Mouse (Mus musculus): ENCODE results near the gene Suclg2. TPM values are rescaled to one million over a fixed set of nuclear protein-coding genes. Genes with fewer than 3 reads are reported as not detected.
A peak's percentile ranks its signal among the peaks of the same experiment; 100 is the strongest.

The Suclg2 gene
- total and polyA plus RNA-seq, 2 experiments: 54.0 to 153 TPM

- Histone ChIP-seq H3K27ac (replicated peaks; ENCODE audit: insufficient read depth, low read depth, low read length) (no peak overlapping the region), H3K27me3 (ENCODE audit: control insufficient read depth, insufficient read depth, low read length) (no peaks in the 10 kb centered on the region), H3K4me1 (ENCODE audit: control insufficient read depth, insufficient read depth, low read length) (peaks cover 10% of the 10 kb centered on the region), H3K79me2 (ENCODE audit: control insufficient read depth, insufficient read depth, low read length) (peaks cover 32% of the 10 kb centered on the region; the same call in 1 of the 2 replicates), H3K9ac (ENCODE audit: low read depth, low read length) (no peak overlapping the region), H3K36me3 (ENCODE audit: control insufficient read depth, insufficient read depth, low read length) (no peaks in the 10 kb centered on the region), H3K4me3 (ENCODE audit: insufficient read depth, low read depth, low read length) (no peak overlapping the region)
- 95% methylated on average over 2 of the region's 2 CpGs for WGBS
- DNase-seq (ENCODE audit: extremely low read depth, low read depth, low spot score): no peak
- no peak for TF ChIP-seq POLR2A (IDR thresholded peaks at IDR 0.05; ENCODE audit: extremely low read depth, insufficient read depth, low read length)
- no peak for TF ChIP-seq CTCF (IDR thresholded peaks at IDR 0.05; ENCODE audit: low read depth, low read length)
Measured at GRCm38 (mm10) chr6:95676951-95677350, 41.6 kb downstream of the Suclg2 start.

GRCm38 (mm10) chr6:95676439-95676838 lies 42.2 kb downstream of the Suclg2 start:
- 65% methylated on average over 4 of the region's 4 CpGs for WGBS
- no peak overlapping the region for H3K4me3 ChIP-seq (ENCODE audit: insufficient read depth, low read depth, low read length)
- TF ChIP-seq POLR2A (IDR thresholded peaks at IDR 0.05; ENCODE audit: extremely low read depth, insufficient read depth, low read length): no peak
- no peak for TF ChIP-seq CTCF (IDR thresholded peaks at IDR 0.05; ENCODE audit: low read depth, low read length)
- peaks cover 10% of the 10 kb centered on the region for H3K4me1 ChIP-seq (ENCODE audit: control insufficient read depth, insufficient read depth, low read length)
- no peak overlapping the region for H3K9ac ChIP-seq (ENCODE audit: low read depth, low read length)
- no peak overlapping the region for H3K27ac ChIP-seq (replicated peaks; ENCODE audit: insufficient read depth, low read depth, low read length)
- H3K27me3 ChIP-seq (ENCODE audit: control insufficient read depth, insufficient read depth, low read length): no peaks in the 10 kb centered on the region
- no peak for DNase-seq (ENCODE audit: extremely low read depth, low read depth, low spot score)
- peaks cover 32% of the 10 kb centered on the region; the same call in 1 of the 2 replicates for H3K79me2 ChIP-seq (ENCODE audit: control insufficient read depth, insufficient read depth, low read length)
- peaks cover 3% of the 10 kb centered on the region; the same call in 1 of the 2 replicates for H3K36me3 ChIP-seq (ENCODE audit: control insufficient read depth, insufficient read depth, low read length)

- peak; percentile 34 for DNase-seq (ENCODE audit: extremely low read depth, low read depth, low spot score)
- 11% methylated on average over 6 of the region's 6 CpGs for WGBS
- TF ChIP-seq POLR2A (IDR thresholded peaks at IDR 0.05; ENCODE audit: extremely low read depth, insufficient read depth, low read length): no peak
- TF ChIP-seq CTCF (IDR thresholded peaks at IDR 0.05; ENCODE audit: low read depth, low read length): no peak
- H3K36me3 ChIP-seq (ENCODE audit: control insufficient read depth, insufficient read depth, low read length): peaks cover 3% of the 10 kb centered on the region; the same call in 1 of the 2 replicates
- H3K4me1 ChIP-seq (ENCODE audit: control insufficient read depth, insufficient read depth, low read length): peaks cover 10% of the 10 kb centered on the region
- H3K79me2 ChIP-seq (ENCODE audit: control insufficient read depth, insufficient read depth, low read length): peaks cover 29% of the 10 kb centered on the region; the same call in 1 of the 2 replicates
- no peak overlapping the region for H3K4me3 ChIP-seq (ENCODE audit: insufficient read depth, low read depth, low read length)
- no peak overlapping the region for H3K9ac ChIP-seq (ENCODE audit: low read depth, low read length)
- no peaks in the 10 kb centered on the region for H3K27me3 ChIP-seq (ENCODE audit: control insufficient read depth, insufficient read depth, low read length)
- H3K27ac ChIP-seq (replicated peaks; ENCODE audit: insufficient read depth, low read depth, low read length): no peak overlapping the region
Measured at GRCm38 (mm10) chr6:95675059-95675705, 43.4 kb downstream of the Suclg2 start.

- Histone ChIP-seq H3K4me1 (ENCODE audit: control insufficient read depth, insufficient read depth, low read length) (peaks cover 11% of the 10 kb centered on the region), H3K27ac (replicated peaks; ENCODE audit: insufficient read depth, low read depth, low read length) (0 out of 2 replicates have a peak overlapping the region, but pooled peaks have one; percentile 16), H3K9ac (ENCODE audit: low read depth, low read length) (no peak overlapping the region), H3K4me3 (ENCODE audit: insufficient read depth, low read depth, low read length) (no peak overlapping the region), H3K27me3 (ENCODE audit: control insufficient read depth, insufficient read depth, low read length) (no peaks in the 10 kb centered on the region), H3K36me3 (ENCODE audit: control insufficient read depth, insufficient read depth, low read length) (peaks cover 3% of the 10 kb centered on the region; the same call in 1 of the 2 replicates), H3K79me2 (ENCODE audit: control insufficient read depth, insufficient read depth, low read length) (peaks cover 27% of the 10 kb centered on the region; the same call in 1 of the 2 replicates)
- DNase-seq (ENCODE audit: extremely low read depth, low read depth, low spot score): no peak
- WGBS: 43% methylated on average over 1 of the region's 1 CpGs
- no peak for TF ChIP-seq POLR2A (IDR thresholded peaks at IDR 0.05; ENCODE audit: extremely low read depth, insufficient read depth, low read length)
- TF ChIP-seq CTCF (IDR thresholded peaks at IDR 0.05; ENCODE audit: low read depth, low read length): no peak
Measured at GRCm38 (mm10) chr6:95674651-95675050, 43.9 kb downstream of the Suclg2 start.

- H3K36me3 ChIP-seq (ENCODE audit: control insufficient read depth, insufficient read depth, low read length): peaks cover 3% of the 10 kb centered on the region; the same call in 1 of the 2 replicates
- no peak overlapping the region for H3K9ac ChIP-seq (ENCODE audit: low read depth, low read length)
- H3K27me3 ChIP-seq (ENCODE audit: control insufficient read depth, insufficient read depth, low read length): no peaks in the 10 kb centered on the region
- peaks cover 30% of the 10 kb centered on the region; the same call in 1 of the 2 replicates for H3K79me2 ChIP-seq (ENCODE audit: control insufficient read depth, insufficient read depth, low read length)
- no peak overlapping the region for H3K4me3 ChIP-seq (ENCODE audit: insufficient read depth, low read depth, low read length)
- peaks cover 2% of the 10 kb centered on the region; the same call in 1 of the 2 replicates for H3K4me1 ChIP-seq (ENCODE audit: control insufficient read depth, insufficient read depth, low read length)
- 69% methylated on average over 3 of the region's 3 CpGs for WGBS
- no peak for TF ChIP-seq POLR2A (IDR thresholded peaks at IDR 0.05; ENCODE audit: extremely low read depth, insufficient read depth, low read length)
- peak; percentile 78 for TF ChIP-seq CTCF (IDR thresholded peaks at IDR 0.05; ENCODE audit: low read depth, low read length)
- no peak overlapping the region for H3K27ac ChIP-seq (replicated peaks; ENCODE audit: insufficient read depth, low read depth, low read length)
- peak; percentile 44 for DNase-seq (ENCODE audit: extremely low read depth, low read depth, low spot score)
Measured at GRCm38 (mm10) chr6:95669335-95669729, 49.3 kb downstream of the Suclg2 start.

All from liver, adult 2 months (tissue).